Mouse (Mus musculus) spleen, adult 2 months (tissue): ENCODE data around the gene Cbl.

Experiments used
- CTCF ChIP-seq: fragments of 200-500 bp; IDR thresholded peaks from 2 replicates; pipeline ENCODE4 v1.5.1; 2011; ENCODE audit warnings: mild to moderate bottlenecking, inconsistent platforms; ENCODE audit not compliant: insufficient read depth, insufficient read length, insufficient replicate concordance; ENCODE audit errors: extremely low read depth
- POLR2A ChIP-seq: fragments of 200-500 bp; IDR thresholded peaks from 2 replicates; pipeline ENCODE4 v1.6.1; 2011; ENCODE audit warnings: low read depth, low read length, inconsistent platforms

GRCm38 (mm10) chr9:44239447-44239846 lies 5.6 kb upstream of the Cbl start:
- TF ChIP-seq CTCF: peak; percentile 69; the same call in 1 of the 2 replicates
- no peak for TF ChIP-seq POLR2A
